ENCODE assay signal across 21 mouse cellular contexts in genomic region chr17:3527841-3528471, GRCm38 (mm10). TPM values are rescaled to one million over a fixed set of nuclear protein-coding genes. Genes with fewer than 3 reads are reported as not detected.
DNase-seq lines count a peak whose midpoint lies in the region; ATAC-seq and TF ChIP-seq lines count a peak whose summit lies in the region.
"Had no signal": no experiment of that assay in that cellular context is flagged by ENCODE, and none has a peak within 500 bp of the region (broad histone marks: within the 10 kb centered on the region; RNA-seq: fewer than 3 reads in every experiment).

No protein-coding gene starts in this region.

- no peak overlapping the region for H3K27ac ChIP-seq in embryonic facial prominence, embryonic 14.5 days (replicated peaks; ENCODE audit: low read depth, low read length)
- no peak overlapping the region for H3K27ac ChIP-seq in embryonic facial prominence, embryonic 10.5 days (replicated peaks)
- no peak overlapping the region for H3K27ac ChIP-seq in liver, embryonic 11.5 days (ENCODE audit: low read depth, low read length)
- no peak overlapping the region for H3K27ac ChIP-seq in hindbrain, embryonic 14.5 days
- H3K27ac ChIP-seq: hindbrain, embryonic 10.5 days; kidney, postnatal 0 days; limb, embryonic 10.5 days; midbrain, embryonic 12.5 days had no signal

- DNase-seq in embryonic facial prominence, embryonic 14.5 days (ENCODE audit: low spot score), result peak; percentile 20
- DNase-seq in embryonic facial prominence, embryonic 10.5 days (ENCODE audit: low spot score), result no peak
- DNase-seq in left cerebral cortex, postnatal 4 days, result peak; percentile 11
- no peak for DNase-seq in left cerebral cortex, postnatal 36 days (ENCODE audit: low spot score in 2 of 2)
- DNase-seq in liver, embryonic 11.5 days (ENCODE audit: low spot score), result no peak
- DNase-seq in cerebellum, adult 9-10 months, result no peak
- no peak for DNase-seq in hindbrain, embryonic 14.5 days (ENCODE audit: low spot score)
- DNase-seq: adrenal gland, postnatal 10 days; cerebellum, adult 9-11 months; embryo, embryonic 11 days; kidney, adult 11 months; lung, adult 2 months; lung, postnatal 4 days had no signal

- no peak for ATAC-seq in embryonic facial prominence, embryonic 14.5 days (ENCODE audit: low read depth)
- peak; percentile 78 for ATAC-seq in liver, embryonic 11.5 days (replicated peaks; ENCODE audit: low FRiP score)
- no peak for ATAC-seq in hindbrain, embryonic 14.5 days (ENCODE audit: low FRiP score)

- 0 out of 2 replicates have a peak, but pooled peaks cover 8% of the 10 kb centered on the region for H3K36me3 ChIP-seq in embryonic facial prominence, embryonic 14.5 days (ENCODE audit: control insufficient read depth, insufficient read depth, low read length)
- H3K36me3 ChIP-seq in embryonic facial prominence, embryonic 10.5 days (replicated peaks), result peaks cover 3% of the 10 kb centered on the region; the same call in 1 of the 2 replicates
- H3K36me3 ChIP-seq in liver, embryonic 11.5 days (ENCODE audit: control insufficient read depth, insufficient read depth, low read length), result no peaks in the 10 kb centered on the region; the same call in 1 of the 2 replicates
- H3K36me3 ChIP-seq in myocyte (ENCODE audit: control insufficient read depth, insufficient read depth), result no peaks in the 10 kb centered on the region
- H3K36me3 ChIP-seq in hindbrain, embryonic 14.5 days (replicated peaks; ENCODE audit: control insufficient read depth, insufficient read depth), result no peaks in the 10 kb centered on the region
- H3K36me3 ChIP-seq: limb, embryonic 10.5 days; midbrain, embryonic 12.5 days had no signal

- H3K9me3 ChIP-seq in embryonic facial prominence, embryonic 14.5 days (ENCODE audit: control insufficient read depth, low read length), result no peaks in the 10 kb centered on the region
- no peaks in the 10 kb centered on the region for H3K9me3 ChIP-seq in embryonic facial prominence, embryonic 10.5 days
- H3K9me3 ChIP-seq in liver, embryonic 11.5 days (ENCODE audit: control insufficient read depth, low read length), result no peaks in the 10 kb centered on the region
- H3K9me3 ChIP-seq in hindbrain, embryonic 14.5 days (ENCODE audit: control insufficient read depth, low read length), result no peaks in the 10 kb centered on the region
- H3K9me3 ChIP-seq: hindbrain, embryonic 10.5 days; limb, embryonic 10.5 days; midbrain, embryonic 12.5 days had no signal

- no peaks in the 10 kb centered on the region for H3K4me1 ChIP-seq in embryonic facial prominence, embryonic 14.5 days (ENCODE audit: control insufficient read depth, insufficient read depth, low read length)
- no peaks in the 10 kb centered on the region for H3K4me1 ChIP-seq in embryonic facial prominence, embryonic 10.5 days
- H3K4me1 ChIP-seq in liver, embryonic 11.5 days (replicated peaks; ENCODE audit: control insufficient read depth, insufficient read depth, low read length), result peaks cover 2% of the 10 kb centered on the region; the same call in 1 of the 2 replicates
- no peaks in the 10 kb centered on the region for H3K4me1 ChIP-seq in hindbrain, embryonic 14.5 days (replicated peaks; ENCODE audit: control insufficient read depth, insufficient read depth, low read length)
- H3K4me1 ChIP-seq: hindbrain, embryonic 10.5 days; limb, embryonic 10.5 days; midbrain, embryonic 12.5 days had no signal

- no peaks in the 10 kb centered on the region for H3K27me3 ChIP-seq in embryonic facial prominence, embryonic 14.5 days (replicated peaks; ENCODE audit: control insufficient read depth, insufficient read depth, low read length)
- H3K27me3 ChIP-seq in embryonic facial prominence, embryonic 10.5 days (replicated peaks; ENCODE audit: low read depth, poor library complexity, severe bottlenecking), result no peaks in the 10 kb centered on the region
- no peaks in the 10 kb centered on the region for H3K27me3 ChIP-seq in liver, embryonic 11.5 days (replicated peaks; ENCODE audit: control insufficient read depth, insufficient read depth, low read length)
- no peaks in the 10 kb centered on the region for H3K27me3 ChIP-seq in myocyte (ENCODE audit: control insufficient read depth, insufficient read depth, insufficient read length)
- no peaks in the 10 kb centered on the region for H3K27me3 ChIP-seq in hindbrain, embryonic 14.5 days (ENCODE audit: control insufficient read depth, insufficient read depth, low read length)
- H3K27me3 ChIP-seq: midbrain, embryonic 12.5 days had no signal

- H3ac ChIP-seq in myocyte (ENCODE audit: control insufficient read depth, insufficient read length), result no peak overlapping the region

- WGBS in embryonic facial prominence, embryonic 14.5 days, result 80% methylated on average over 6 of the region's 6 CpGs
- WGBS in embryonic facial prominence, embryonic 10.5 days, result 87% methylated on average over 6 of the region's 6 CpGs
- WGBS in liver, embryonic 11.5 days, result 72% methylated on average over 6 of the region's 6 CpGs
- WGBS in hindbrain, embryonic 14.5 days, result 75% methylated on average over 6 of the region's 6 CpGs

- no peak overlapping the region for H3K9ac ChIP-seq in embryonic facial prominence, embryonic 14.5 days (ENCODE audit: low read depth, low read length)
- no peak overlapping the region for H3K9ac ChIP-seq in liver, embryonic 11.5 days (ENCODE audit: low read depth, low read length)
- no peak overlapping the region for H3K9ac ChIP-seq in hindbrain, embryonic 14.5 days
- H3K9ac ChIP-seq: midbrain, embryonic 12.5 days had no signal

- intact Hi-C loops in left cerebral cortex, postnatal 4 days (cut with DNase I), result no loop called here
- intact Hi-C loops in left cerebral cortex, postnatal 36 days (cut with DNase I), result no loop called here

- H3K79me2 ChIP-seq in myocyte (ENCODE audit: control insufficient read depth, insufficient read depth), result no peaks in the 10 kb centered on the region

- H3K4me3 ChIP-seq in embryonic facial prominence, embryonic 14.5 days (ENCODE audit: low read depth, low read length), result no peak overlapping the region
- H3K4me3 ChIP-seq in embryonic facial prominence, embryonic 10.5 days, result no peak overlapping the region
- H3K4me3 ChIP-seq in liver, embryonic 11.5 days (ENCODE audit: low read depth, low read length), result no peak overlapping the region
- no peak overlapping the region for H3K4me3 ChIP-seq in myocyte
- no peak overlapping the region for H3K4me3 ChIP-seq in hindbrain, embryonic 14.5 days (replicated peaks; ENCODE audit: low read length)
- H3K4me3 ChIP-seq: hindbrain, embryonic 10.5 days; limb, embryonic 10.5 days; midbrain, embryonic 12.5 days had no signal

- TF ChIP-seq POLR2A in myocyte (IDR thresholded peaks at IDR 0.05; ENCODE audit: insufficient read length, low read depth), result no peak

- H3K4me2 ChIP-seq in embryonic facial prominence, embryonic 14.5 days (ENCODE audit: low read depth, low read length), result no peak overlapping the region
- no peak overlapping the region for H3K4me2 ChIP-seq in liver, embryonic 11.5 days
- H3K4me2 ChIP-seq in myocyte (ENCODE audit: low read depth), result no peak overlapping the region
- no peak overlapping the region for H3K4me2 ChIP-seq in hindbrain, embryonic 14.5 days (replicated peaks)
- H3K4me2 ChIP-seq: midbrain, embryonic 12.5 days had no signal

TF ChIP-seq in myocyte, 11 proteins besides CTCF, POLR2A, EP300 and RAD21:
- TF ChIP-seq SRF (IDR thresholded peaks at IDR 0.05; ENCODE audit: control insufficient read depth, insufficient read length, low read depth) (no peak), MYOG (IDR thresholded peaks at IDR 0.05; ENCODE audit: control insufficient read depth in 1 of 3, insufficient read depth in 1 of 3, insufficient read length in 2 of 3, low read depth in 2 of 3) (peak in 2 of 3 experiments; percentile 11 to 54)

RNA-seq across cellular contexts. Expression of gene Cldn20, which starts 4.4 kb away (rescaled TPM):
- 0.38 and 0.45 TPM in 2 replicates for polyA plus RNA-seq in embryonic facial prominence, embryonic 14.5 days (2014; fragmentation: Nextera tagmentation; extraction: Ambion mirVana)
- polyA plus RNA-seq in embryonic facial prominence, embryonic 10.5 days (2016; fragmentation: Nextera tagmentation; extraction: Ambion mirVana), result not detected in 2 replicates
- 1 to 10 TPM; 4.0 to 4.1 TPM for total RNA-seq in left cerebral cortex, postnatal 4 days (2021)
- total RNA-seq in left cerebral cortex, postnatal 36 days (2021), result 1 to 10 TPM; 1.2 to 2.4 TPM
- polyA plus RNA-seq in liver, embryonic 11.5 days (2014; fragmentation: Nextera tagmentation; extraction: Ambion mirVana), result not detected in 2 replicates
- 0.19 TPM for polyA plus RNA-seq in myocyte (2012; fragmentation: generic; extraction: Trizol)
- 0.54 TPM in 1 of 2 replicates, not detected in the other for polyA plus RNA-seq in hindbrain, embryonic 14.5 days (2014; fragmentation: Nextera tagmentation; extraction: Ambion mirVana)
- total RNA-seq: adrenal gland, postnatal 10 days; granulocyte monocyte progenitor cell, adult 5-6 weeks had no signal
- polyA plus RNA-seq: heart, embryonic 14.5 days; hindbrain, embryonic 10.5 days; midbrain, embryonic 12.5 days; testis, adult 2 months had no signal

RNA-seq across cellular contexts. Expression of gene Tfb1m, which starts 29.6 kb away (rescaled TPM):
- 16.5 and 17.0 TPM in 2 replicates for polyA plus RNA-seq in embryonic facial prominence, embryonic 14.5 days (2014; fragmentation: Nextera tagmentation; extraction: Ambion mirVana)
- 16.3 and 18.7 TPM in 2 replicates for polyA plus RNA-seq in embryonic facial prominence, embryonic 10.5 days (2016; fragmentation: Nextera tagmentation; extraction: Ambion mirVana)
- 1 to 10 TPM; 4.8 to 5.2 TPM for total RNA-seq in left cerebral cortex, postnatal 4 days (2021)
- total RNA-seq in left cerebral cortex, postnatal 36 days (2021), result 1 to 10 TPM; 6.6 to 7.2 TPM
- polyA plus RNA-seq in liver, embryonic 11.5 days (2014; fragmentation: Nextera tagmentation; extraction: Ambion mirVana), result 18.3 and 20.3 TPM in 2 replicates
- 9.3 TPM for polyA plus RNA-seq in myocyte (2012; fragmentation: generic; extraction: Trizol)
- polyA plus RNA-seq in hindbrain, embryonic 14.5 days (2014; fragmentation: Nextera tagmentation; extraction: Ambion mirVana), result 14.1 and 15.1 TPM in 2 replicates

Comparison
In these comparisons a context has a peak if more than half of its experiments do, and no peak if none do; other contexts are left out.
1. DNase-seq: peak in embryonic facial prominence, embryonic 14.5 days (single experiment) and left cerebral cortex, postnatal 4 days (single experiment); none in embryonic facial prominence, embryonic 10.5 days (single experiment), left cerebral cortex, postnatal 36 days (0 of 2), liver, embryonic 11.5 days (single experiment), cerebellum, adult 9-10 months (single experiment) and hindbrain, embryonic 14.5 days (single experiment).